Mouse (Mus musculus) hindbrain, postnatal 0 days (tissue): ENCODE data around the gene H2-M10.6. TPM values are rescaled to one million over a fixed set of nuclear protein-coding genes. Genes with fewer than 3 reads are reported as not detected.
A peak's percentile ranks its signal among the peaks of the same experiment; 100 is the strongest.

Source experiments
- ATAC-seq: fragments of 200-750 bp; cut with Nextera tagmentation; 2 replicates; pipeline ENCODE4 v1.8.0; 2017; ENCODE audit warnings: mild to moderate bottlenecking, moderate TSS enrichment, moderate library complexity
- DNase-seq: peaks from one replicate; pipeline ENCODE4 v3.0.0-alpha.2; 2015; ENCODE audit warnings: low spot score
- H3K27ac ChIP-seq: fragments of 300-500 bp; sonication (generic); 2 replicates; pipeline ENCODE4 v1.5.1; 2014; ENCODE audit warnings: mild to moderate bottlenecking
- H3K27me3 ChIP-seq: fragments of 300-500 bp; sonication (generic); 2 replicates; pipeline ENCODE4 v1.6.1; 2014; ENCODE audit warnings: low read length, mixed read lengths; ENCODE audit not compliant: insufficient read depth
- H3K36me3 ChIP-seq: fragments of 300-500 bp; sonication (generic); 2 replicates; pipeline ENCODE4 v1.6.1; 2014; ENCODE audit warnings: low read length, mixed read lengths; ENCODE audit not compliant: insufficient read depth
- H3K4me1 ChIP-seq: fragments of 300-500 bp; sonication (generic); 2 replicates; pipeline ENCODE4 v1.6.1; 2014; ENCODE audit warnings: antibody characterized with exemption, low read length, mixed read lengths; ENCODE audit not compliant: insufficient read depth
- H3K4me2 ChIP-seq: fragments of 300-500 bp; sonication (generic); 2 replicates; pipeline ENCODE4 v1.6.1; 2014; ENCODE audit warnings: low read depth, mild to moderate bottlenecking, low read length, moderate library complexity, mixed read lengths
- H3K4me3 ChIP-seq: fragments of 300-500 bp; sonication (generic); 2 replicates; pipeline ENCODE4 v1.5.1; 2014; ENCODE audit warnings: low read length
- H3K9ac ChIP-seq: fragments of 300-500 bp; sonication (generic); replicated peaks from 2 replicates; pipeline ENCODE4 v1.6.1; 2014; ENCODE audit warnings: mild to moderate bottlenecking, low read length, moderate library complexity, mixed read lengths
- H3K9me3 ChIP-seq: fragments of 300-500 bp; sonication (generic); 2 replicates; pipeline ENCODE4 v1.6.1; 2016; ENCODE audit warnings: low read length, mixed read lengths
- CTCF ChIP-seq: IDR thresholded peaks from 2 replicates; pipeline ENCODE4 v1.5.1; 2016; ENCODE audit warnings: antibody characterized with exemption, control low read depth, low read depth
- WGBS: fragments of 180-500 bp; shearing (Covaris S2); extraction: QIAGEN DNeasy Blood & Tissue Kit; methylation state at CpG from one replicate; pipeline ENCODE4 v1.1.7; 2014; 5-methylcytosine and 5-hydroxymethylcytosine counted together
- polyA plus RNA-seq: library from polyadenylated mRNA; unstranded; fragments of >200 nt; fragmentation: Nextera tagmentation; extraction: Ambion mirVana; gene quantifications from 2 replicates; pipeline ENCODE4 v1.2.1, GENCODE M21; 2015
- total RNA-seq: library from RNA; depleted of rRNA; stranded (reverse); fragments of >200 nt; gene quantifications from 2 replicates; pipeline ENCODE4 v1.2.3, GENCODE M21; 2014

Gene H2-M10.6
- total and polyA plus RNA-seq, 2 experiments from 2014 or later, result not detected

DNA sequence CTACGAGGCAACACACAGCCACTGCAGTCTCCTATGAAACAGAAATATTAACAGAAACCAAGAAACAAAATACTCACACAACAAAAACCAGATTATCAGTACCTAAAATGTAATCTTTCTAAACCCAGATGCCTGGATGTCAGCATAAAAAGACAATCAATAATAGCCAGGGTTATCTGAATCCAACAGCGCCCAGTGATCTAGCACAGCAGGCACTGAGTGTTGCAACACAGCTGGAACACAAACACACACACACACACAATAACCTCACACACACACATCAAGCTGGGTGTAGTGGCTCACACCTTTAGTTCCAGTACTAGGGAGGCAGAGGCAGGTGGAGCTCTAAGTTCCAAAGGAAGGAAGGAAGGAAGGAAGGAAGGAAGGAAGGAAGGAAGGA, 16.5 kb downstream of the H2-M10.6 start:
- 84% methylated on average over 2 of the region's 2 CpGs for WGBS
- H3K4me1 ChIP-seq, result no peaks in the 10 kb centered on the region
- H3K4me3 ChIP-seq, result no peak overlapping the region
- TF ChIP-seq CTCF, result no peak
- H3K4me2 ChIP-seq, result no peak overlapping the region
- no peak overlapping the region for H3K27ac ChIP-seq
- no peak for DNase-seq
- 0 out of 2 replicates have a peak, but pooled peaks cover 4% of the 10 kb centered on the region for H3K27me3 ChIP-seq
- no peaks in the 10 kb centered on the region for H3K9me3 ChIP-seq
- no peak for ATAC-seq
- H3K36me3 ChIP-seq, result no peaks in the 10 kb centered on the region
- H3K9ac ChIP-seq, result no peak overlapping the region

DNA sequence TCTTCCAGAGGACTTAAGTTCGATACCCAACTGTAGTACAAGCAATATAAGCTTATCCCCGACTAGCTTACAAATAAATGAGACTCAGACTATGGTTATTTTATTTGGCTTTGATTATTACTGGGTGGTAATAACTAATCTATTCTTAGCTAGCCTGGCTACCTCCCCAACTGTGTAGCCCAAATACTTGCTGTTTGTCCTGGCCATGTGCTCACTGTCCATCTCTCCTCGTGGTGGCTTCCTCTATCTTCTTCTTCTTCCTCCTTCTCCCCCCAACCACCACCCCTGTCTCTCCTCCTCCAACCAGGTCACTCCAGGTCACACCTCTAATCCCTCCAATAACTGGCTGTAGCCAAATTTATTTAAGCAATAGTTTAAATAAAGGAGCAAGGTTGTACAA, 18.5 kb downstream of the H2-M10.6 start:
- H3K9me3 ChIP-seq, result no peaks in the 10 kb centered on the region
- no peak for ATAC-seq
- 80% methylated on average over 3 of the region's 3 CpGs for WGBS
- no peak overlapping the region for H3K27ac ChIP-seq
- DNase-seq, result no peak
- no peak for TF ChIP-seq CTCF
- H3K4me1 ChIP-seq, result no peaks in the 10 kb centered on the region
- no peak overlapping the region for H3K9ac ChIP-seq
- no peaks in the 10 kb centered on the region for H3K36me3 ChIP-seq
- H3K4me3 ChIP-seq, result no peak overlapping the region
- H3K27me3 ChIP-seq, result 0 out of 2 replicates have a peak, but pooled peaks cover 4% of the 10 kb centered on the region
- no peak overlapping the region for H3K4me2 ChIP-seq

DNA sequence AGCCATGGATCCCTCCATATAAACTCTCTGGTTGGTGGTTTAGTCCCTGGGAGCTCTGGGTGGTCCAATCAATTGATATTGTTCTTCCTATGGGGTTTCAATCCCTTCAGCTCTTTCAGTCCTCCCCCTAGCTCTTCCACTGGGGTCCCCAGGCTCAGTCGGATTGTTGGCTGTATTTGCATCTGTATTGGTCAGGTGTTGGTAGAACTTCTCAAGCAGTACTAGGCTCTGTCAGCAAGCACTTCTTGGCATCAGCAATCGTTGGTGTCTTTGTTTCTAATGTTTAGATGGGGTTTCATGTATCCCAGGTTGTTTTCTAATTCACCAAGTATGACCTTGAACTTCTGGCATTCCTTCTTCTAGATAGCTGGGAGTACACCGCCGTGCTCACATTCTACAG, 20.7 kb downstream of the H2-M10.6 start:
- 60% methylated on average over 4 of the region's 4 CpGs for WGBS
- Histone ChIP-seq H3K36me3 (no peaks in the 10 kb centered on the region), H3K27me3 (0 out of 2 replicates have a peak, but pooled peaks cover 4% of the 10 kb centered on the region), H3K4me3 (no peak overlapping the region), H3K4me1 (0 out of 2 replicates have a peak, but pooled peaks cover 5% of the 10 kb centered on the region), H3K9ac (no peak overlapping the region), H3K9me3 (no peaks in the 10 kb centered on the region), H3K4me2 (no peak overlapping the region), H3K27ac (no peak overlapping the region)
- ATAC-seq, result no peak
- no peak for TF ChIP-seq CTCF
- DNase-seq, result no peak

DNA sequence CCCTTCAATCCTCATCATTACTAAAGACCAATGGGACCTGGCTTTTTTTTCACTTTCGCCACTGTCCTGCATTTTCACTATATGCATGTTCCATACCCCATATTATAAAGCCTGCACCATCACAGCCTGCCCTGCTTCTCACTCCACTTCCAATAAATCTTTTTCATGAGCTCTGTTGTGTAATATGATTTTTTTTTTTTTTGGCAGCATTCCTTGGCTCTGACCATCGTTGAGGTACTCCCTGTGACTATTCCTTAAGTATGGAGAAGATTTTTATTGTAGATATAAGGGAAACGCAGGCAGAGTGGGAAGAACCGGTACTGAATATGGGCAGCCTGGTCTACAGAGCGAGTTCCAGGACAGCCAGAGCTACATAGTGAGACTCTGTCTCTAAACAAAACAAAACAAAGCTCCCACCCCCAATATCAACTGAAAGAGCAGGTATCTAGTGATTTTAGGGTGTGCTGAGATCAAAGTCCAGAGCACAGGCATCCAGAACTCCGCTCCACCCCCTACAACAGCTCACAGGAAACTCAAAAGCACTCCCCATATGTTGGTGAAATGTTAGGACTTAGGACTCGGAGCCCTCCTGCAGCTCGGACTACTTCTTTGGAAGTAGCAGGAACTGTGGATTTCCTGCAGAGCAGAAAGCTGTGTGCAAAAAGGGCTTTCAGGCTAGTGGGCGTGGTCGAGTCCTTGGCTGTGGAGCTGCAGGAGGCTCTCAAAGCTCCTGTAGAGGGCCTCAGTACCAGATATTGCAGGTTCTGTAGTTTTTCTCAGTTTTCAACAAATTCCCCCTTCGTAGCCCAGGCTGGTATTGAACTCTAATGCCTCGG, 23.8 kb downstream of the H2-M10.6 start:
- WGBS, result 35% methylated on average over 12 of the region's 12 CpGs
- H3K36me3 ChIP-seq, result no peaks in the 10 kb centered on the region
- peak overlapping the region; percentile 91 for H3K9ac ChIP-seq
- peak overlapping the region; percentile 64 for H3K4me2 ChIP-seq
- no peaks in the 10 kb centered on the region for H3K27me3 ChIP-seq
- peaks cover 12% of the 10 kb centered on the region for H3K4me1 ChIP-seq
- ATAC-seq, result no peak
- no peaks in the 10 kb centered on the region for H3K9me3 ChIP-seq
- H3K4me3 ChIP-seq, result peak overlapping the region; percentile 87; the same call in 1 of the 2 replicates
- DNase-seq, result peak; percentile 71
- H3K27ac ChIP-seq, result peak overlapping the region; percentile 76
- peak; percentile 48; the same call in 1 of the 2 replicates for TF ChIP-seq CTCF

DNA sequence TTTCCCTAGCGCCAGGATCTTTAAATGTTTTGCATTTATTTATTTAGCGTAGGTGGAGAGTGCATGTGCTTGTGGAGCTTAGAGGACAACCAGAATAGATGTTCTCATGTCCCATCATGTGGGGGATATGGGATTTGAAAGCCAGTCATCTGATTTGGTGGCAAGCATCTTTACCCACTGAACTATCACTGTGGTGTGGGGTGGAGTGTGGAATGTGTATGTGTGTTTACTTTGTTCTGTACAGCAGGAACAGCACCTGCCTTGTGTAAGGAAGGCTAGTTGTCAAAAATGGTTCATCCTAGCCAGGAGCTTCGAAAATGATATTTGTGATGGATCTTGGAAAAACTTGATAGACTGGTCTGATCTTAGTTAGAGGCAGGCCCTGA, 24.4 kb downstream of the H2-M10.6 start:
- Histone ChIP-seq H3K36me3 (no peaks in the 10 kb centered on the region), H3K9me3 (no peaks in the 10 kb centered on the region), H3K4me2 (peak overlapping the region; percentile 64), H3K27ac (peak overlapping the region; percentile 76), H3K9ac (peak overlapping the region; percentile 91), H3K4me1 (peaks cover 12% of the 10 kb centered on the region), H3K27me3 (no peaks in the 10 kb centered on the region), H3K4me3 (peak overlapping the region; percentile 87)
- ATAC-seq (peak; percentile 33), DNase-seq (no peak)
- 12% methylated on average over 3 of the region's 3 CpGs for WGBS
- TF ChIP-seq CTCF, result no peak

DNA sequence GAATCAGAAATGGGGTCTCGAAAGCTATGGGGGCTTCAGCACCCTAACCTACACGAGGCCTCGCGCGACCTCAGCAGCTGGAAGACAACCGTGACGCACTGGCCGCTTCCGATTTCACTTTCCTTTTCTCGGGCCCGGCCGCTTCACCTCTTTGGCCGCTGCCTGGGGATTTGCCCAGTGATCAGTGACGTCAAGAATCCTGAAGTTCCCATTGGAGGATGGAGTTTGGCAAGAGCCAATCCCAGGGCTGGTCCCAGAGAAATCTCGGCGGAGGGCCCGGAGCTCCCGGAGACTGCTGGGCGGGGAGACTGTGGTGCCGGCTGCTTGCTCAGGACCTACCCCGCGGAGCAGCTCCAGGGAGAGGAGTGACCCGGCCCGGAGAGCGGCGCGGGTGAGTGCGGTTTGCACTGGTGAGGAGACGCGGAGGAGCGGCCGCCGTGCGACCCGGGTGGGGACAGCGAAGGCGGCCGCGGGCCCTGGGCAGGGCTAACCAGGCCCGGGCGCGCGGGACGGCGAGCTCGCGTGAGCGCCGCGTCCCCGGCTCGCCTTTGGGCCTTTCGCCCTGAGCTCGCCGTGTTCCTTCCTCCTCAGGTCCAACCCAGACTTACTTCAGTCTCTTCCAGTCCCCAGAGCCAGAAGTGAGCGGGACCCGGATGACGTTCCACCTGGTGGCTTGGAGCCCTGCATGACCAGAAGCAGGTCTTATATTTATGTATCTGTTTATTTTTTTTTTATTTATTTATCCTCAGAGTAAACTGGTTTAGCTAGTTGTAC, 25.1 kb downstream of the H2-M10.6 start, which contains the start of gene Trim26:
Trim26 (plus strand) TSS at position 261 of the 774 bp plus-strand sequence.
- Histone ChIP-seq H3K9ac (peak within 1 kb of the TSS; percentile 91), H3K27ac (peak within 1 kb of the TSS; percentile 91), H3K4me3 (peak within 1 kb of the TSS; percentile 87), H3K4me1 (peaks cover 12% of the 10 kb centered on the region), H3K9me3 (no peaks in the 10 kb centered on the region), H3K36me3 (no peaks in the 10 kb centered on the region), H3K4me2 (peak within 1 kb of the TSS; percentile 64), H3K27me3 (no peaks in the 10 kb centered on the region)
- TF ChIP-seq CTCF, result no peak
- DNase-seq (peak; percentile 98), ATAC-seq (peak; percentile 99)
- under 1% methylated on average over 56 of the region's 58 CpGs for WGBS
